ENCODE assay signal across 8 mouse cellular contexts in the genomic region with DNA sequence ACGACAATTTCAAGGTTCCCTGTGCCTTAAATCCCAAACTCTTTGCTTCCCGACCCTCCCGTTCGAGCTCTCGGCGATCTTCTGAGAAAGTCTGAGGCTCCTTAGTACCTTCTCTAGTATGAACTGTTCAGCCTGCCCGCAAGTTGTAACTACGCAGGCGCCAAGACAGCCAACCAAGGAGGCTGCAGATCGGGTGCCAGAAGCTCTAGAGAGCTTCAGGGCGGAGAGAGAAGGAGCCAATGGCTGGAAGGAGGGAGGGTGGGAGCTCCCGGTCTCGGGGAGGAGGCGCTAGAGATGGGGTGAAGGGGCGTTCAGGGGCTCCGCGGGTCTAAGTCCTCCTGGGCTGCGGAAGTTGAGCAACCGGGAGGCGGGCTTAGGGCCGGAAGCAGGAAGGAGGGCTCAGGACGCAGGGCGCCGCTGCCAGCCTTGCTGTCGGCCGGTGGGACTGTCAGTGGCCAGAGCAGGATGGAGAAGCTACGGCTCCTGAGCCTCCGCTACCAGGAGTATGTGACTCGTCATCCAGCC. TPM values are rescaled to one million over a fixed set of nuclear protein-coding genes. Genes with fewer than 3 reads are reported as not detected.
DNase-seq lines count a peak whose midpoint lies in the region; ATAC-seq and TF ChIP-seq lines count a peak whose summit lies in the region.

No protein-coding gene starts in this region.

- peak overlapping the region; percentile 56 for H3K9ac ChIP-seq in hindbrain, postnatal 0 days (replicated peaks; ENCODE audit: low read length)

- H3K4me1 ChIP-seq in hindbrain, postnatal 0 days (ENCODE audit: insufficient read depth, low read length) = peaks cover 29% of the 10 kb centered on the region

- intact Hi-C loops in gastrocnemius, adult 2 months (cut with DNase I) = loop anchor here (2.0 to 5.0 kb wide), 2 partner anchors 47 to 62 kb away; no protein-coding TSS in a partner anchor
- intact Hi-C loops in left cerebral cortex, adult 2 months (cut with DNase I) = loop anchor here (1.0 kb wide), 1 partner anchor 59 kb away; a partner anchor contains a TSS

- TF ChIP-seq CTCF in gastrocnemius, adult 2 months (IDR thresholded peaks at IDR 0.05) = no peak
- TF ChIP-seq CTCF in hindbrain, postnatal 0 days (IDR thresholded peaks at IDR 0.05; ENCODE audit: low read depth) = peak; percentile 34
- TF ChIP-seq CTCF in left cerebral cortex, adult 2 months (IDR thresholded peaks at IDR 0.05) = no peak

- peak overlapping the region; percentile 66 for H3K4me2 ChIP-seq in hindbrain, postnatal 0 days (ENCODE audit: low read depth, low read length)

- no peaks in the 10 kb centered on the region for H3K9me3 ChIP-seq in hindbrain, postnatal 0 days (ENCODE audit: low read length)

- DNase-seq in ZHBTc4 (ENCODE audit: low read depth, low spot score) = peak; percentile 97
- peak; percentile 96 for DNase-seq in gastrocnemius, adult 2 months
- peak; percentile 98 for DNase-seq in hindbrain, postnatal 0 days (ENCODE audit: low spot score)
- DNase-seq in left cerebral cortex, adult 2 months (ENCODE audit: extremely low spot score in 1 of 2, low spot score in 2 of 2) = peak; percentile 90 to 95
- DNase-seq in right cerebral cortex, adult 2 months (ENCODE audit: low spot score in 2 of 2) = peak; percentile 94 to 96
- DNase-seq in urinary bladder, postnatal 14 days (ENCODE audit: low spot score) = peak; percentile 96

- no peaks in the 10 kb centered on the region for H3K27me3 ChIP-seq in hindbrain, postnatal 0 days (ENCODE audit: insufficient read depth, low read length)

- peak overlapping the region; percentile 94 for H3K27ac ChIP-seq in gastrocnemius, adult 2 months
- H3K27ac ChIP-seq in hindbrain, postnatal 0 days = peak overlapping the region; percentile 80
- H3K27ac ChIP-seq in left cerebral cortex, adult 2 months = peak overlapping the region; percentile 90

- under 1% methylated on average over 28 of the region's 29 CpGs for WGBS in hindbrain, postnatal 0 days

- ATAC-seq in common myeloid progenitor, adult 5-6 weeks (replicated peaks; ENCODE audit: low read depth, poor library complexity, severe bottlenecking) = peak; percentile 91
- ATAC-seq in hindbrain, postnatal 0 days = peak; percentile 97
- ATAC-seq in megakaryocyte, adult 5-6 weeks (ENCODE audit: poor library complexity, severe bottlenecking) = peak; percentile 91

- H3K36me3 ChIP-seq in hindbrain, postnatal 0 days (ENCODE audit: insufficient read depth, low read length) = peaks cover 17% of the 10 kb centered on the region

- H3K4me3 ChIP-seq in gastrocnemius, adult 2 months = peak overlapping the region; percentile 77
- H3K4me3 ChIP-seq in hindbrain, postnatal 0 days (ENCODE audit: low read length) = peak overlapping the region; percentile 55
- H3K4me3 ChIP-seq in left cerebral cortex, adult 2 months = peak overlapping the region; percentile 72

RNA-seq across cellular contexts. Expression of a gene that starts 0.5 kb away (rescaled TPM):
- 0.15 and 1.8 TPM in 2 replicates for total RNA-seq in common myeloid progenitor, adult 5-6 weeks (2017)
- under 1 TPM in 1 of 2 experiments, not detected in 1; 0.64 TPM for total RNA-seq in gastrocnemius, adult 2 months (2021)
- total RNA-seq in hindbrain, postnatal 0 days (2014; rRNA removed) = 0.11 and 0.16 TPM in 2 replicates
- 1.8 and 2.1 TPM in 2 replicates for polyA plus RNA-seq in hindbrain, postnatal 0 days (2015; fragmentation: Nextera tagmentation; extraction: Ambion mirVana)
- total RNA-seq in left cerebral cortex, adult 2 months (2021) = 1 to 10 TPM in 1 of 2 experiments, under 1 TPM in 1; 0.72 to 1.0 TPM
- total RNA-seq in megakaryocyte, adult 5-6 weeks (2015) = not detected in 2 replicates
- total RNA-seq in megakaryocyte, adult 5-6 weeks (2017) = not detected in 2 replicates

RNA-seq across cellular contexts. Expression of a gene that starts 0.7 kb away (rescaled TPM):
- total RNA-seq in common myeloid progenitor, adult 5-6 weeks (2017) = 16.0 and 18.1 TPM in 2 replicates
- 10 to 100 TPM; 15.9 to 19.5 TPM for total RNA-seq in gastrocnemius, adult 2 months (2021)
- 27.8 and 35.2 TPM in 2 replicates for total RNA-seq in hindbrain, postnatal 0 days (2014; rRNA removed)
- polyA plus RNA-seq in hindbrain, postnatal 0 days (2015; fragmentation: Nextera tagmentation; extraction: Ambion mirVana) = 44.3 and 48.6 TPM in 2 replicates
- total RNA-seq in left cerebral cortex, adult 2 months (2021) = 10 to 100 TPM; 33.4 to 37.1 TPM
- 13.8 and 18.1 TPM in 2 replicates for total RNA-seq in megakaryocyte, adult 5-6 weeks (2015)
- total RNA-seq in megakaryocyte, adult 5-6 weeks (2017) = 7.4 and 17.4 TPM in 2 replicates

RNA-seq across cellular contexts. Expression of a gene that starts 7.2 kb away (rescaled TPM):
- total RNA-seq in common myeloid progenitor, adult 5-6 weeks (2017) = 0.68 and 2.1 TPM in 2 replicates
- 1 to 10 TPM in 1 of 2 experiments, under 1 TPM in 1; 0.69 to 1.1 TPM for total RNA-seq in gastrocnemius, adult 2 months (2021)
- total RNA-seq in hindbrain, postnatal 0 days (2014; rRNA removed) = 1.6 and 1.8 TPM in 2 replicates
- polyA plus RNA-seq in hindbrain, postnatal 0 days (2015; fragmentation: Nextera tagmentation; extraction: Ambion mirVana) = 4.0 and 4.9 TPM in 2 replicates
- 1 to 10 TPM; 5.3 TPM for total RNA-seq in left cerebral cortex, adult 2 months (2021)
- total RNA-seq in megakaryocyte, adult 5-6 weeks (2015) = 2.6 and 3.5 TPM in 2 replicates
- total RNA-seq in megakaryocyte, adult 5-6 weeks (2017) = 1.5 and 3.1 TPM in 2 replicates

RNA-seq across cellular contexts. Expression of a gene that starts 25.9 kb away (rescaled TPM):
- total RNA-seq in common myeloid progenitor, adult 5-6 weeks (2017) = not detected in 2 replicates
- 1 to 10 TPM; 3.0 to 3.9 TPM for total RNA-seq in gastrocnemius, adult 2 months (2021)
- 361 and 373 TPM in 2 replicates for total RNA-seq in hindbrain, postnatal 0 days (2014; rRNA removed)
- 177 and 182 TPM in 2 replicates for polyA plus RNA-seq in hindbrain, postnatal 0 days (2015; fragmentation: Nextera tagmentation; extraction: Ambion mirVana)
- 100 to 1,000 TPM; 340 to 364 TPM for total RNA-seq in left cerebral cortex, adult 2 months (2021)
- total RNA-seq in megakaryocyte, adult 5-6 weeks (2015) = not detected in 2 replicates
- 0.04 TPM in 1 of 2 replicates, not detected in the other for total RNA-seq in megakaryocyte, adult 5-6 weeks (2017)

RNA-seq across cellular contexts. Expression of a gene that starts 58.7 kb away (rescaled TPM):
- 11.2 and 12.6 TPM in 2 replicates for total RNA-seq in common myeloid progenitor, adult 5-6 weeks (2017)
- 10 to 100 TPM; 12.5 to 26.8 TPM for total RNA-seq in gastrocnemius, adult 2 months (2021)
- 43.8 and 45.5 TPM in 2 replicates for total RNA-seq in hindbrain, postnatal 0 days (2014; rRNA removed)
- polyA plus RNA-seq in hindbrain, postnatal 0 days (2015; fragmentation: Nextera tagmentation; extraction: Ambion mirVana) = 50.6 and 52.0 TPM in 2 replicates
- 100 to 1,000 TPM; 126 to 129 TPM for total RNA-seq in left cerebral cortex, adult 2 months (2021)
- 3.5 and 4.1 TPM in 2 replicates for total RNA-seq in megakaryocyte, adult 5-6 weeks (2015)
- total RNA-seq in megakaryocyte, adult 5-6 weeks (2017) = 3.2 and 4.3 TPM in 2 replicates

Comparison
In these comparisons a context has a peak if more than half of its experiments do, and no peak if none do; other contexts are left out.
1. Peak in every context shown above with its lines: DNase-seq, ATAC-seq, H3K4me3 ChIP-seq and H3K27ac ChIP-seq.